Mouse (Mus musculus): ENCODE measurements around the gene 1700113H08Rik. TPM values are rescaled to one million over a fixed set of nuclear protein-coding genes. Genes with fewer than 3 reads are reported as not detected.

Gene 1700113H08Rik
- polyA plus RNA-seq, 1 experiment from 2014 or later, result 0.21 TPM

DNA sequence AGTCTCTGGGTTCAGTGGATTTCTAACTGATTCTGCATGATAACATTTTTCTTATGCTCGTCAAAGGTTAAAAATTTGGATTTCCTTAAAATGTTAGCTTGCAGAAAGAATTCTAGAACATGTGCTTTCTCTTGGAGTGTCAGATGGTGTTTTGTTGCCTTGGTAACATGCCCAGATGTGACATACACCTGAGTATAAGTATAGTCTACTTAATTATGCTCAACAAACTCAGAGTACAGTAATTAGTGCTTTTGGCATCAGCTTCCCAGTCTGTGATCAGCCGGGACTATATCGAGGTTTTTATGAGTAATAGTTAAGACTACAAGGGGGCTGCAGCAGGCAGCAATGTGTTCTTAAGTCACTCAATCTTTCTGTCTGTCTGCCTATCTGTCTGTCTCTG lies 53.1 kb downstream of the 1700113H08Rik start:
- Histone ChIP-seq H3K9me3 (no peaks in the 10 kb centered on the region), H3K36me3 (no peaks in the 10 kb centered on the region), H3K27ac (replicated peaks) (no peak overlapping the region), H3K27me3 (no peaks in the 10 kb centered on the region), H3K4me3 (no peak overlapping the region), H3K9ac (no peak overlapping the region), H3K4me2 (no peak overlapping the region), H3K4me1 (replicated peaks) (no peaks in the 10 kb centered on the region)
- no peak for ATAC-seq (ENCODE audit: low FRiP score, low read depth)
- WGBS, result 74% methylated on average over 3 of the region's 3 CpGs

DNA sequence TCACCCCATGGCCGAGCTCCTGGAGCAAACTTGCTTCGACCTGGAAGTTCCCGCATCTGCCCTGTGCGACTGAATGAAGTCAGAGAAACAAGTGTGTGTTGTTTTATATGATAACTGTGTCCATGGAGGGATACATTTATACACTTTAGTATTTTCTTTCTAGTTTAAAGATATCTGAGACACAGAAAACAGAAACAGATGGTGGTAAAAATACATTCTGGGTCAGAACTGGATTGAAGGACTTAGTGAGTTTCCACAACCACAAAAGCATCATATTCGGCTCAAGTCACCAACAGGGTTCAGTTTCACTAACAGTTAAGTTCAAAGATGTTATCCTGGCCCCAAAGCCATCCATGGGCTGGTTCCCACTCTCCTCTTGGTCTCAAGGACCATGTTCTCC lies 67.2 kb downstream of the 1700113H08Rik start:
- 92% methylated on average over 5 of the region's 5 CpGs for WGBS
- H3K4me1 ChIP-seq (replicated peaks), result no peaks in the 10 kb centered on the region
- ATAC-seq (ENCODE audit: low FRiP score, low read depth), result no peak
- no peak overlapping the region for H3K4me3 ChIP-seq
- H3K27ac ChIP-seq (replicated peaks), result no peak overlapping the region
- no peak overlapping the region for H3K4me2 ChIP-seq
- H3K9me3 ChIP-seq, result no peaks in the 10 kb centered on the region
- no peaks in the 10 kb centered on the region for H3K36me3 ChIP-seq
- no peaks in the 10 kb centered on the region for H3K27me3 ChIP-seq
- no peak overlapping the region for H3K9ac ChIP-seq

DNA sequence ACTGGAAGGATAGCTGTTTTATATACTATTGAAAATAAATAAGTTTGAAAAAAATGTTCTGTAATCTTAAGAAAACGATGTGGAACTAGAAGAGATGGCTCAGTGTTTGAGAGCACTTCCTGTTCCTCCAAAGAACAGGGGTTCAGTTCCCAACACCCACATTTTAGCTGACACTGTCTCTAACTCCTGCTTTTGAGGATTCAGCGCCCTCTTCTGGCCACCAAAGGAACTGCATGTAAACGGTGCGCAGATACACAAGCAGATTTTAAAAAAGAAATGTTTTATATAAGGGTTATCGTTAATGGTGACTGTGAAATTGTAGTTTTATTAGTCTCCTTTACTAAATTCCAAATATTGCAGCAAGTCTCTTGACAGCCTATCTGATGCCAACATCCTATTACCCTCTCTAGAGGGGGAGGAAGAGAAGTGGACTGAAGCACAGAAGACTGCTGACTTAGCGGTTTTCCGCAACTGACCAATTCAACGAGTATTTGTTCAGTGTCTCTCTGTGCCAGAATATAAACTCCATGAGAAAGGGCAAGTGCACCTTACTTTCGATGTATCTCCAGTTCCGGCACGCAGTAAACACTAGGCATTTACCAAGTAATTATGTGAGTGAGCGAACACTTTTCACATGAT lies 68.5 kb downstream of the 1700113H08Rik start:
- Histone ChIP-seq H3K27me3 (no peaks in the 10 kb centered on the region), H3K9ac (no peak overlapping the region), H3K4me2 (no peak overlapping the region), H3K36me3 (no peaks in the 10 kb centered on the region), H3K9me3 (no peaks in the 10 kb centered on the region), H3K4me3 (no peak overlapping the region), H3K27ac (replicated peaks) (no peak overlapping the region), H3K4me1 (replicated peaks) (no peaks in the 10 kb centered on the region)
- no peak for ATAC-seq (ENCODE audit: low FRiP score, low read depth)
- WGBS, result 84% methylated on average over 12 of the region's 12 CpGs

DNA sequence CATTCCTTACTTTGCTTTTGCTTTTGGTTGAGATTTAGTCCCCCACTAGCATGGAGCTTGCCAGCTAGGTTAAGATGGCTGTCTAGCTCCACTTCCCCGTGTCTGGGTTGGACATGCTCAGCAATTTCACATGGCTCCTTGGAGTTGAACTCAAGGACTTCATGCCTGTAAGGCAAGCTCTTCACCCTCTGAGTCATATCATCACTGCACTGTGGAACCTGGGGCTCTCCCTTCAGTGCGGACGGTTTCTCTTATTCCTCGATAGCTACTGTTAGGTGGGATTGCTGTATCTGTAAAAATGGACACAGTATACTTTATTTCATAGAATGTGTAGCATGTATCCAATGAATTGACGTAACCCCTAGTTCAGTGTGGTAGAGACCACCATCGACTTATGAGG lies 93.2 kb downstream of the 1700113H08Rik start:
- no peak overlapping the region for H3K27ac ChIP-seq (replicated peaks)
- H3K4me2 ChIP-seq, result no peak overlapping the region
- H3K9ac ChIP-seq, result no peak overlapping the region
- H3K36me3 ChIP-seq, result no peaks in the 10 kb centered on the region
- WGBS, result 97% methylated on average over 6 of the region's 6 CpGs
- no peaks in the 10 kb centered on the region for H3K27me3 ChIP-seq
- H3K4me1 ChIP-seq (replicated peaks), result no peaks in the 10 kb centered on the region; the same call in 1 of the 2 replicates
- H3K9me3 ChIP-seq, result no peaks in the 10 kb centered on the region
- ATAC-seq (ENCODE audit: low FRiP score, low read depth), result no peak
- no peak overlapping the region for H3K4me3 ChIP-seq

DNA sequence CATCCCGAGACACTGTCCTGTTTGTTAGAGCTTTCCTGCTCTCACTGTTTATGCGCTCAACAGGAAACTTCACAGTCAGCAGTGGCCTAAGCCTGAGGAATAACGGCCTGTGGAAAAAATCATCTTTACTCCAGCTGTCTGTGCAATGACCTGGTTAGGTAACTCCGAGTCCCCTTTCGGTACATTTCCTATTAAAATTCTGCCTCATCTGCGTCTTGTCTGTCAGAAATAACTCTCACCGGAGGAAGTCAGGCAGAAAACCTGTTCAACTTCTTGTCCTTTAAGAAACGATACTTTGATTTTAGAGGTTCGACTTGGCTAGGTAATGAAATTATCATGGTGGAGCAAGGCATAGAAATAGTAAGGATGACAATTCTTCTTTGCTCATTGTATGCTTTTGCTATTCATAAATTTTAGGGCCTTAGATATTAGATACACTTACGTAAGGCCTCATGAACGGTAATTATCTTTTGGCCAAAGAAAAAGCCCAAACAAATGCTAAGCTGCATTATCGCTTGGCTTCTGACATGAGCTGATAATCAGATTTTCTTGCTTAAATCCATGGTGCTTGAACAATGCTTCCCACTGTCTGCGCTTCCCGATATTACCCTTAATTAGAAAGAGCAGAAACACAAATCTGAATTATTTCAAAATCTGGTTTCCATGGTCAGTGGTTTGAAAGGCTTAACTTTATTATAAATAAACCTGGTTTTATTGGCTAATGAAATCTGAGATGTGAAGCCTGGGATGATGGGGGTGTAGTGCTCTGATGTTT lies 96.1 kb downstream of the 1700113H08Rik start:
- WGBS, result 71% methylated on average over 14 of the region's 14 CpGs
- H3K27me3 ChIP-seq, result no peaks in the 10 kb centered on the region
- no peak overlapping the region for H3K4me3 ChIP-seq
- H3K4me1 ChIP-seq (replicated peaks), result no peaks in the 10 kb centered on the region; the same call in 1 of the 2 replicates
- H3K4me2 ChIP-seq, result no peak overlapping the region
- no peak overlapping the region for H3K9ac ChIP-seq
- H3K27ac ChIP-seq (replicated peaks), result no peak overlapping the region
- no peak for ATAC-seq (ENCODE audit: low FRiP score, low read depth)
- no peaks in the 10 kb centered on the region for H3K9me3 ChIP-seq
- H3K36me3 ChIP-seq, result no peaks in the 10 kb centered on the region

DNA sequence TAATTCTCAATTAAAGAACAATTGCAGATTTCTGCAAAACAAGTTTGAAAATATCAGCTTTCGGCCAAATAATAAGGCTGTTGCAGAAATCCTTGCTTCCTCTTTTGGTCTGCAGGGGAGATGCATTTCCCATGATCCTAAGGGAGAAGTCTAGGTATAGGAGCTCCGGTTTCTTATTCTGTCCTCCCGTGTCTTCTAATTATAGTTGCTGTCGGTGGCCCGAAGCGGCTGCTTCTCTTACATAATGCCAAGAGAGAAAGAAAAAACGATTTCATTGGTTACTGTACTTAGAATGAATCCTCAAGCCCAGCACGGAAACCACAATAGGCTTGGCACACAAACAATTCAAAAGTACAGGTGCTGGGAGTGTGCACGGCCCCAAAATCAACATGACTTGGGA lies 101.9 kb downstream of the 1700113H08Rik start:
- no peaks in the 10 kb centered on the region for H3K36me3 ChIP-seq
- H3K27ac ChIP-seq (replicated peaks), result no peak overlapping the region
- no peak for ATAC-seq (ENCODE audit: low FRiP score, low read depth)
- H3K9ac ChIP-seq, result no peak overlapping the region
- H3K4me3 ChIP-seq, result no peak overlapping the region
- H3K4me2 ChIP-seq, result no peak overlapping the region
- no peaks in the 10 kb centered on the region for H3K9me3 ChIP-seq
- H3K4me1 ChIP-seq (replicated peaks), result no peaks in the 10 kb centered on the region
- 74% methylated on average over 9 of the region's 9 CpGs for WGBS
- H3K27me3 ChIP-seq, result no peaks in the 10 kb centered on the region

DNA sequence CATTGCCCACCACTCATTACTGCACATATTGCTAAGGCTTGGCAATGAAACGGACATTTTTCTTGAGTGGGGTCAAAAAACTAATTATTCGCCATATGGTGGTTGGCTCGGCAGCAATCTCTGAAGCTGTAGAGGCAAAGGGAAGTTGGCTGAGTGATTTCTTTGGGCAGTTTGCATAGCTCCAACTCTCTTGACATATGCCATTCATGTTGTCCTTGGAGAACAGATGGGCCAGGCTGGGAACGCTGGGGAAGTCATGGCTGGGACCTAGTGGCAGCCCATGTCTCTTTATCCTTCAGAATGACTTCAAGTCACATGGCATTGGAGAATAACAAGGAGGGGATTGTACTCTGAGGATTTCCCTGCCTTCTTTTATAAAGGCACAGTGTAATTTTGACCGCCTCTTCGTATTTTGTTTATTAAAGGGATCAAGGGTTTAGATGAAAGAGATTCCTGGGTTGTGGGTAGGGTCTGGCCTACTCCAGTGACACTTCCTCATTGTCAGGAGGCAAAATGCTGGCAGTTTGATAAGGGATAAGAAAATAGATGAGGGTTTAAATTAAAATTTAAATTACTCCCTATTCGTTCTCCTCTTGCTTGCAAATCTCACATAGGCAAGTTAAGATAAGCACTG lies 138.4 kb downstream of the 1700113H08Rik start:
- Histone ChIP-seq H3K4me3 (no peak overlapping the region), H3K9ac (no peak overlapping the region), H3K4me2 (no peak overlapping the region), H3K27ac (replicated peaks) (no peak overlapping the region), H3K27me3 (no peaks in the 10 kb centered on the region), H3K36me3 (no peaks in the 10 kb centered on the region), H3K4me1 (replicated peaks) (0 out of 2 replicates have a peak, but pooled peaks cover 3% of the 10 kb centered on the region), H3K9me3 (no peaks in the 10 kb centered on the region)
- ATAC-seq (ENCODE audit: low FRiP score, low read depth), result no peak; the same call in 1 of the 2 replicates
- WGBS, result 58% methylated on average over 7 of the region's 7 CpGs

DNA sequence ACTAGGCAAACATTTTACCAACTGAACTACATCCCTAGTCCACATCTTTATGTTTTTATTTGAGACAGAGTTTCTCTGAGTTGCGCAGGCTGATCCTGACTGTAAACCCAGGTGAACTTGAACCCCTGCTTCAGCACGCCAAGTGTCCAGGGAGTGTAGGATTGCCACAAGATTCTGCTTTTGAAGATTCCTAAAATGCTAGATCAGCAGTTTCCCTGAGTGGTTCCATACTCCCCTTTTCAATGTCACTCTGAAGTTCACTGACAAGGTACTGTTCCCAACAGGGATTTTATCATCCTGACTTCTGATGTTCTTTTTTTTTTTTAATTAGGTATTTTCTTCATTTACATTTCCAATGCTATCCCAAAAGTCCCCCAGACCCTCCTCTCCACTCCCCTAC lies 140.9 kb downstream of the 1700113H08Rik start:
- 0 out of 2 replicates have a peak, but pooled peaks cover 3% of the 10 kb centered on the region for H3K4me1 ChIP-seq (replicated peaks)
- 93% methylated on average over 2 of the region's 2 CpGs for WGBS

DNA sequence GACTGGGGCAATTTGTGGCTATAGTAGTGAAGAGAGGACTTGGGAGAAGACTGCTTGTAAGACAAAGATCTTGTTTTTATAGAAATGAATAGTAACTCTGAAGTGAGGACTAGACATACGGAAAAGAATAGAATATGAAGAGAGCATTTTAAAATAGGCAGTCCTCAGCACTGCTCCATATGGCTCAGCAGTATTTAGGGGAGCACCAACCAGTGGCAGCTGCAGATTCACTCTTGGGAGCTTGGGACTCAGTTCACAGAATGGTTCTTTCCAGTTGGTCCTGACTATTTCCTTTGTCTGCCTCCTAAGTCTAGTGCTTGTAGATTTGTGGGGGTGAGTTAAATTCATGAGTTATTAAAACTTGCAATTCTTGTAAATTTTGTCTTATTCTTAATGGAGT lies 151.6 kb downstream of the 1700113H08Rik start:
- Histone ChIP-seq H3K4me3 (no peak overlapping the region), H3K9ac (no peak overlapping the region), H3K9me3 (no peaks in the 10 kb centered on the region), H3K4me1 (replicated peaks) (no peaks in the 10 kb centered on the region), H3K36me3 (no peaks in the 10 kb centered on the region), H3K4me2 (no peak overlapping the region), H3K27me3 (no peaks in the 10 kb centered on the region), H3K27ac (replicated peaks) (no peak overlapping the region)
- ATAC-seq (ENCODE audit: low FRiP score, low read depth), result no peak
- 83% methylated on average over 1 of the region's 1 CpGs for WGBS

More for the DNA sequence above, 140.9 kb downstream of the 1700113H08Rik start:
- Histone ChIP-seq H3K27ac (replicated peaks) (no peak overlapping the region), H3K9ac (no peak overlapping the region), H3K36me3 (no peaks in the 10 kb centered on the region), H3K4me2 (no peak overlapping the region), H3K9me3 (no peaks in the 10 kb centered on the region), H3K27me3 (no peaks in the 10 kb centered on the region), H3K4me3 (no peak overlapping the region)
- no peak for ATAC-seq (ENCODE audit: low FRiP score, low read depth)

DNA sequence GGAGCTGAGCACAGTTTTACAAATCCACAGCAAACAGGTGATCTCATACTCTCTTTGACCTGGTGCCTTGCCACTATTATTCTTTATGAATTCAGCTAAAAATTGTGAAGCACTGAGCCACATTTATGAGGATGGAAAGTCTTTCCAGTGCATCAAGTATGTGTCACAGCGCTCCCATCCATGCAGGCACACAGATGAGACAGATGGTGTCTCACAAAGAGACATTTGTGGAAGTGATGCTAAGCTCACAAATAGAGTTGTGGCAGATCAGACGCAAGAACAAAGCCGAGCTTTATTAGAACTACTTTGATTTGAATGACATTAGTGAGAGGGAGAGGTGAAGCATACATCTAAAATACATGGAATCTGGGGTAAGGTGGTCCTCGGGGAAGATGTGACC lies 153.2 kb downstream of the 1700113H08Rik start:
- no peaks in the 10 kb centered on the region for H3K27me3 ChIP-seq
- WGBS, result 80% methylated on average over 4 of the region's 4 CpGs
- H3K9me3 ChIP-seq, result no peaks in the 10 kb centered on the region
- no peak overlapping the region for H3K9ac ChIP-seq
- H3K4me3 ChIP-seq, result no peak overlapping the region
- no peak overlapping the region for H3K27ac ChIP-seq (replicated peaks)
- H3K36me3 ChIP-seq, result no peaks in the 10 kb centered on the region
- no peaks in the 10 kb centered on the region for H3K4me1 ChIP-seq (replicated peaks)
- ATAC-seq (ENCODE audit: low FRiP score, low read depth), result no peak
- H3K4me2 ChIP-seq, result no peak overlapping the region

DNA sequence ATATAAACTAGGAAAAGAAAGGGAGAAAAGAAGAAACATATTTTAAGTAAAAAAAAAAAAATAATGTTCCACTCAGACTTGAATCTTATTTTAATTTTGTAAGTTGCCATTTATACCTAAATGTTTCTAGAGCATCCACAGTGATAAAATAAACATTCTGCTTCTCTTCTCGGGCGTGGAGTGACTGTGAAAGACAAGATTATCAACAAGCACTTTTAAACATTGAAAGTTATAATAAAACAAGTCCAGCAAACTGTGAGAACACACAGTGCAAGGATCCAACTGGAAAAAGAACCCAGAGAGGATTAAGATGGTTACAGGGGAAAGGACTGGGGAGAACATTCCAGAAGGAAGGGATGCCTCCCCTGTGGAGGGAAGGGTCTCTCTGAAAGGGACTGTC lies 155.0 kb downstream of the 1700113H08Rik start:
- H3K36me3 ChIP-seq, result no peaks in the 10 kb centered on the region
- no peak overlapping the region for H3K27ac ChIP-seq (replicated peaks)
- no peak overlapping the region for H3K9ac ChIP-seq
- ATAC-seq (ENCODE audit: low FRiP score, low read depth), result no peak
- 84% methylated on average over 2 of the region's 2 CpGs for WGBS
- no peak overlapping the region for H3K4me3 ChIP-seq
- no peaks in the 10 kb centered on the region for H3K9me3 ChIP-seq
- H3K27me3 ChIP-seq, result no peaks in the 10 kb centered on the region
- no peak overlapping the region for H3K4me2 ChIP-seq
- H3K4me1 ChIP-seq (replicated peaks), result no peaks in the 10 kb centered on the region
